Mouse (Mus musculus) layer of hippocampus, postnatal 36 days (tissue): ENCODE results near the gene Arid3a. TPM values are rescaled to one million over a fixed set of nuclear protein-coding genes. Genes with fewer than 3 reads are reported as not detected.

Source experiments
- DNase-seq, 2 experiments: peaks; one replicate each; pipeline ENCODE4 v3.0.0; 2022
- total RNA-seq, 2 experiments: library from RNA; stranded (reverse); gene quantifications; 2 replicates each; pipeline ENCODE4 v1.2.3; 2021

Arid3a gene
- total RNA-seq, 2 experiments from 2014 or later, result 4.8 to 5.1 TPM

DNA sequence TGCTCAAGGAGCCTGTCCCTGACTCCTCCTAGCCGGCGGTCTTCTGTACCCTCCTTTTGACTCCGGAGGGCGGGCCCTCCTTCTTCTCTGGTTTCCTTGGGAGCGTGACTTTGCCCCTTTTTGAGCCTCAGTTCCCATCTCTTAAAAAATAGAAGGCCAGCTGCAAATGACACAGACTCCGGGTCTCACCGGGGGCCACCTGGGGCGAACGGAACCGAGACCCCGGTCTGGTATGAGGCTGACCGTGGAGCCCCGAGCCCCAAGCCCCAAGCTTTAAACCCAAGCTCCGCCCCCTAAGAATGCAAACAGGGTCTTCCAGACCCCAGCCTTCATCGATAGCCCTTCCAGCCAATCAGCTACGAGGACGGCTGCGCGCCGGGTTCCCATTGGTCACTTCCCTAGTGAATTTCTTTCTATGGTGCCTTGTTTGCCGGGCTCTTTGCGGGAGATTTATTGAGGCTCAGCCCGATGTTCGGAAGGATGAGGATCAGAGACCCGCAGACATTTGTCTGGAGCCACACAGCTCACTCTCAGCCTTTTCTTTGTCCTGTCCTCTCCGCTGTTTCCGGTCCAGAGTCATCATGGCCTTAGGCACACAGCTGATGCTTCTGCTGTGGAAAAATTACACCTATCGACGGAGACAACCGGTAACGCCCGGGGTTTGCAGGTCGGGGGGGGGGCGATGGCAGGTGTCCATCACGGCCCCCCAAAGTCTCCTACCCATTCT, 70.4 kb downstream of the Arid3a start:
- peak; percentile 60 to 66 for DNase-seq

DNA sequence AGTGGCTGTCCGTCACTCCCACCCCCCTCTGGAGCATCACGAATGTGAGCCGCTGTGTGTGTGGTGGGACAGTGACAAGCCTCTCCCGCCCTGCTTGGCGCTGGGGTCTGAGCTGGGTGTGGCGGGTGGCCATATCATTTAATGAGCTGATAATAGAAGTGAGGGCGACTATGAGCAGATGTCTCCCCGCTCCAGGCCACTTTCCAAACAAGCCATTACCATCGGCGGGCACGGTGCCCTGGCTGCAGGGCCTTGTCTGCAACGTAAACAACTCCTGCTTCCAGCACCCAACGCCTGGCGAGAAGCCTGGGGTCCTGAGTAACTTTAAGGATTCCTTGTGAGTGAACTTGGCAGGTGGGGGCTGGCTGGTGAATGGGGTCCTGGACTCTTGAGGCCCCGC, 71.0 kb downstream of the Arid3a start:
- no peak for DNase-seq

DNA sequence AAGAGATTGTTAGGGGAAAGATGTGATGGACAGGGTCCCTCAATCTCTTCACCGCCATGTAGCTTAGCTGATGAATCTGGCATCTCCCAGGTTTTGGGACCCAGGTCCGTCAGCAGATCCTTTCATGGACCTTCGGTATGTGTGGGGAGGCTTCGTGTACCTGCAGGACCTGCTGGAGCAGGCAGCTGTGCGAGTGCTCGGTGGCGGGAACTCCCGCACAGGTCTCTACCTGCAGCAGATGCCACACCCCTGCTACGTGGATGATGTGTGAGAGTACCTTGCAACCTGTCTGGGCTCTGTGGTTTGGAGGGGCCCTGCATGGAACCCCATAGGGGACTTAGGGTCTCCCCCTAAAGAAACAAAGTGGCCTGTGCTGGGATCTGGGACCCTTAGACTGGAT, 75.1 kb downstream of the Arid3a start:
- DNase-seq, result no peak

DNA sequence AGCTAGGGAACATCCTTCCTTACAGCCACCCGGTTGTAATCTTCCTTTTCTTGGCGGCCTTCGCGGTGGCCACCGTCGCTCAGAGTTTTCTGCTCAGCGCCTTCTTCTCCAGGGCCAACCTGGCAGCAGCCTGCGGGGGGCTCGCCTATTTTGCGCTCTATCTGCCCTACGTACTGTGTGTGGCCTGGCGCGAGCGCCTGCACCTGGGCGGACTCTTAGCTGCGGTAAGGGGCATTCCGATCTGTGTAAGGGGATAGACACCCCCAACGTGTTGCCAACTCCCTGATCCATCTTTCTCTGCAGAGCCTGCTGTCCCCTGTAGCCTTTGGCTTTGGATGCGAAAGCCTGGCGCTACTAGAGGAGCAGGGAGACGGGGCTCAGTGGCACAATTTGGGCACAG, 76.0 kb downstream of the Arid3a start:
- DNase-seq, result no peak

DNA sequence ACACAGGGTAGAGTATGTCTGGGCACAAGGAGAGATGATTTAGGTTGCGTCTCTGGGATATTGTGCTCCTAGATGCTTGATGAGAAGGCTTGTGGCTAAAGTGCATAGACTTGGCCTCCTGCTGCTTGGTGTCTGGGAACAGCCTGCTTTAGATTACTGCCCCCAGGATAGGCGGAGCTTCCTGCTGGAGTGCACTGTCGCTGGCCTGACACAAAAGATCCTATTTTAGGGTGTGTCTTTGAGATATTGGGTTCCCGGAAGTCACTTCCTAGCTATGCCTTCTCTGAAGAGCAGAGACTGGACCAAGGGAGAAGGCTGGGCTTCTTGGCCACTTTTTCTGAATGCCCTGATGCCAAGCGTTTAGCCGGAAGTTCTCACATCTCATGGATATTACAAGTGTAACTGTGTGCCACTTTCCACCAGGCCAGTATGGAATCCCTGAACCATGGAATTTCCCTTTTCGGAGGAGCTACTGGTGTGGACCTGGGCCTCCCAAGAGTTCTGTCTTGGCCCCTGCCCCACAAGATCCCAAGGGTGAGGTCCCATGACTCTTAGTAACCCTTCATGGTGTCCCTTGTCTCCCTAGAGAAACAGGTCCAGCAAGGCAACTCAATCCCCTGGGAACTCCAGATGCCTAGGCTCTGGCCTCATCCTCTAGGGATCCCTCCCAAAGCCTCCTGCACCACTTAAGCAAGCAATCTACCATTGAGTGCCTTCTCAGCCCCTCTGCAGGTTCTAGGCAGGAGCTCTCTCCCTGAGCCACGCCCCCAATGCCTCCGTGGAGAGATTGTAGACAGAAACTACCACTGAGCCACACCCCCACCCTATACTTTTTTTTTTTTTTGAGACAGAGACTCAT, 76.8 kb downstream of the Arid3a start:
- no peak for DNase-seq

DNA sequence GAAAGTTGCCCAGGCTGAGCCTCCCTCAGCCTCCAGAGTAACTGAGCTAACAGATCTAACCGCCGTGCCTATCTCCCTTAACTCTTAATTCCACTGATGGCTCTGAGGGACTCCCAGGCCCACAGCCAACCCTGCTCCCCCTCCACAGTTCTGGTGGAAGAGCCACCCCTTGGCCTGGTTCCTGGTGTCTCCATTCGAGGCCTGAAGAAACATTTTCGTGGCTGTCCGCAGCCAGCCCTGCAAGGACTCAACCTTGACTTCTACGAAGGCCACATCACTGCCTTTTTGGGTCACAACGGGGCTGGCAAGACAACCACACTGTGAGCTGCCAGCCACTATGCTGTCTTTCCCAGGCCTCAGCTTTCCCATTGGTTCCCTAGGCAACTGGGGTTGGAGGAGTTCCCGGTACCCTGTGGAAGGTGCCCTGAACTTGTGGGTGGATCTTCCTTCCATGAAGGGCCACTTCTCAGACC, 77.4 kb downstream of the Arid3a start:
- no peak for DNase-seq

Other genes starting within 250 kb of the Arid3a start
- 10 to 100 TPM; 67.0 to 70.2 TPM for gene Cdc34, start 244.8 kb upstream of the Arid3a start, total RNA-seq
- 1 to 10 TPM; 2.4 to 2.5 TPM for gene Gzmm, start 238.0 kb upstream of the Arid3a start, total RNA-seq
- gene Bsg, start 222.6 kb upstream of the Arid3a start, total RNA-seq, result 100 to 1,000 TPM; 555 to 610 TPM
- gene Hcn2, start 210.4 kb upstream of the Arid3a start, total RNA-seq, result 100 to 1,000 TPM; 106 to 118 TPM
- 10 to 100 TPM; 50.1 to 52.6 TPM for gene Polrmt, start 180.5 kb upstream of the Arid3a start, total RNA-seq
- gene Fgf22, start 172.0 kb upstream of the Arid3a start, total RNA-seq, result 1 to 10 TPM; 1.1 to 1.3 TPM
- gene Rnf126, start 160.1 kb upstream of the Arid3a start, total RNA-seq, result 10 to 100 TPM; 81.4 to 82.9 TPM
- 1 to 10 TPM; 1.3 to 1.8 TPM for gene Fstl3, start 149.8 kb upstream of the Arid3a start, total RNA-seq
- under 1 TPM; 0.47 to 0.73 TPM for gene Prss57, start 136.1 kb upstream of the Arid3a start, total RNA-seq
- gene Palm, start 133.5 kb upstream of the Arid3a start, total RNA-seq, result 100 to 1,000 TPM; 262 to 290 TPM
- 1 to 10 TPM in 1 of 2 experiments, under 1 TPM in 1; 0.82 to 1.4 TPM for gene Misp, start 106.1 kb upstream of the Arid3a start, total RNA-seq
- 10 to 100 TPM; 43.1 to 52.6 TPM for gene Ptbp1, start 72.6 kb upstream of the Arid3a start, total RNA-seq
- gene Prtn3, start 52.6 kb upstream of the Arid3a start, total RNA-seq, result 1 to 10 TPM in 1 of 2 experiments, not detected in 1; 1.0 TPM
- gene Plppr3, start 52.4 kb upstream of the Arid3a start, total RNA-seq, result 10 to 100 TPM; 28.4 to 28.7 TPM
- not detected for gene Elane, start 40.8 kb upstream of the Arid3a start, total RNA-seq
- gene Cfd, start 36.2 kb upstream of the Arid3a start, total RNA-seq, result not detected
- gene Med16, start 18.1 kb upstream of the Arid3a start, total RNA-seq, result 10 to 100 TPM; 53.0 to 54.1 TPM
- gene Gm26602, start 16.2 kb upstream of the Arid3a start, total RNA-seq, result not detected
- 1 to 10 TPM; 6.4 to 6.8 TPM for gene Kiss1r, start 10.1 kb upstream of the Arid3a start, total RNA-seq
- gene R3hdm4, start 5.8 kb upstream of the Arid3a start, total RNA-seq, result 100 to 1,000 TPM; 397 to 399 TPM
- 10 to 100 TPM; 43.2 to 48.2 TPM for gene Wdr18, start 33.1 kb downstream of the Arid3a start, total RNA-seq
- gene Grin3b, start 43.7 kb downstream of the Arid3a start, total RNA-seq, result under 1 TPM; 0.10 TPM
- gene Tmem259, start 57.3 kb downstream of the Arid3a start, total RNA-seq, result 100 to 1,000 TPM; 117 to 124 TPM
- gene Cnn2, start 61.5 kb downstream of the Arid3a start, total RNA-seq, result 1 to 10 TPM; 5.5 to 6.6 TPM
- gene Abca7, start 69.5 kb downstream of the Arid3a start, total RNA-seq, result 10 to 100 TPM; 10.9 to 11.0 TPM
- 1 to 10 TPM; 3.2 to 4.2 TPM for gene Arhgap45, start 89.6 kb downstream of the Arid3a start, total RNA-seq
- 10 to 100 TPM; 74.8 to 86.0 TPM for gene Polr2e, start 112.8 kb downstream of the Arid3a start, total RNA-seq
- 100 to 1,000 TPM; 445 to 446 TPM for gene Gpx4, start 120.1 kb downstream of the Arid3a start, total RNA-seq
- gene Sbno2, start 178.5 kb downstream of the Arid3a start, total RNA-seq, result 10 to 100 TPM; 17.2 to 20.7 TPM
- 10 to 100 TPM; 93.3 to 95.9 TPM for gene Stk11, start 188.8 kb downstream of the Arid3a start, total RNA-seq
- 100 to 1,000 TPM; 324 to 369 TPM for gene Atp5d, start 211.6 kb downstream of the Arid3a start, total RNA-seq
- 100 to 1,000 TPM; 336 to 379 TPM for gene Cbarp, start 213.8 kb downstream of the Arid3a start, total RNA-seq
- 10 to 100 TPM; 58.9 to 62.6 TPM for gene Midn, start 221.2 kb downstream of the Arid3a start, total RNA-seq
- 10 to 100 TPM; 58.5 to 63.4 TPM for gene Cirbp, start 238.9 kb downstream of the Arid3a start, total RNA-seq
- 1 to 10 TPM; 6.4 to 6.9 TPM for gene 1600002K03Rik, start 245.9 kb downstream of the Arid3a start, total RNA-seq